Mouse (Mus musculus): ENCODE measurements around the gene B4galt2.

GRCm38 (mm10) chr4:117915489-117916105, 32.3 kb upstream of the B4galt2 start:
- TF ChIP-seq GATA1 (IDR thresholded peaks at IDR 0.05; ENCODE audit: low read length) = no peak
- no peak for TF ChIP-seq TAL1 (IDR thresholded peaks at IDR 0.05; ENCODE audit: low read length)

Measured in erythroblast, embryonic 14.5 days (primary cell).